Mouse (Mus musculus) hindbrain, embryonic 15.5 days (tissue): ENCODE measurements around the gene Auh. TPM values are rescaled to one million over a fixed set of nuclear protein-coding genes. Genes with fewer than 3 reads are reported as not detected.

Experiments
- polyA plus RNA-seq: library from polyadenylated mRNA; unstranded; fragments of >200 nt; fragmentation: Nextera tagmentation; extraction: Ambion mirVana; gene quantifications from 2 replicates; pipeline ENCODE4 v1.2.1, GENCODE M21; 2015

The Auh gene
- polyA plus RNA-seq, 1 experiment from 2014 or later = 60.1 TPM

Other genes starting within 250 kb of the Auh start
- gene Nfil3, start 51.4 kb upstream of the Auh start, polyA plus RNA-seq = 43.6 and 48.0 TPM in 2 replicates